Mouse (Mus musculus) urinary bladder, postnatal 25 days (tissue): ENCODE data around the gene Tcp11x2.
A peak's percentile ranks its signal among the peaks of the same experiment; 100 is the strongest.

Experiments used
- DNase-seq: peaks from one replicate; pipeline ENCODE4 v3.0.0; 2022; ENCODE audit warnings: low spot score

The Tcp11x2 gene

GRCm38 (mm10) chrX:135693633-135694032 is at the start of gene Tcp11x2:
Gene Tcp11x2 (minus strand): TSS chrX:135693790.
- no peak for DNase-seq

DNA sequence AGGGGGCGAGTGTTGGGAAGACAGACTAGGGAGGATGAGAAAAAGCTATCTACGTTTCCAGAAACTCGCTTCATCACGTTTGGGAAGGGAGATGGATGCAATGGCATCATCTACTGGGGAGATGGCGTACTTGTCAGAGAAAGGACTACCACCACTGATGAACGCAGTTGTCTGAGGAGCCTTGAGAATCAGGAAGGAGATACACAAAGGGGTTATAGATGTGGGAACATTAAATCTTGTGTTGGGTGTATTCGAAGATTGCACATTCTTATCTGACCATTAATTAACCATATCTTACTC is 49.4 kb upstream of the Tcp11x2 start:
- DNase-seq, result no peak

DNA sequence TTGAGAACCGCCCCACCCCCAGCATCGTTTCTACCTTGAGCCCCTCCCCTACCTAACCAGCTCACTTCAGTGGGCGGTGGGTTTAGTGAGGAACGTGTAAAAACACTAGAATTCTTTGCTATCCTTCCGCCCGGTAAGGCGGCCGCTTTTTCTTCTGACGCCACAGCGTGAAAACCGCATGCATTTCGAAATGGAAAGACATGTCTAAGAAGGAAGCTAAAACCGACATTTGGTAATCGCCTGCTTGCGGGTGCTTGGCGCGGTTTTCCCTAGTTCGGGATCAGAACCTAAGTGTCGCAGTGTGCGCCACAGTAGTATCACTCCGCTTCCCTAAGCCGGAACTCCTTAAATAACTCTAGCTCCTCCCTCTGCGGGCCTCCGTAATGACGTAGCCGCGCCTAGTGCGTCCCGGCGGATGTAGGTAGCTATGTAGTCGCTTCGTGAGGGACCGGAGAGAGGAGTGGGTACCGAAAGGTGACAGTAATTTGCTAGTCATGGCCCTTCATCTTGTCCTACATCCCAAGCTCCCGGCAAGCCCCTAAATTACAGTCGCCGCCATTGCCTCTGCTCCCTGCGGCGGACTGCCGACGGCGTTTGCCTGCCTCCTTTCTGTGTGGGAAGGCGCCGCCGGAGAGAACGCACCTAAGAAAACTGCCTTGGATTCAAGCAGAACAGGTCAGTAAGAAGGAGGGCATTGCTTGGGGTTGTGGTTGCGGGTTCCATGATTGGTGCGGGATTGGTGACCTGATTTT is 48.9 kb upstream of the Tcp11x2 start, which contains the start of the genes Armcx5 and Gprasp1:
Gene Armcx5 (plus strand): TSS at position 430 of the 752 bp plus-strand sequence.
Gene Gprasp1 (plus strand): TSS at position 430 of the 752 bp plus-strand sequence.
- DNase-seq, result peak; percentile 70

GRCm38 (mm10) chrX:135738730-135739520 is 45.3 kb upstream of the Tcp11x2 start:
- DNase-seq, result no peak

DNA sequence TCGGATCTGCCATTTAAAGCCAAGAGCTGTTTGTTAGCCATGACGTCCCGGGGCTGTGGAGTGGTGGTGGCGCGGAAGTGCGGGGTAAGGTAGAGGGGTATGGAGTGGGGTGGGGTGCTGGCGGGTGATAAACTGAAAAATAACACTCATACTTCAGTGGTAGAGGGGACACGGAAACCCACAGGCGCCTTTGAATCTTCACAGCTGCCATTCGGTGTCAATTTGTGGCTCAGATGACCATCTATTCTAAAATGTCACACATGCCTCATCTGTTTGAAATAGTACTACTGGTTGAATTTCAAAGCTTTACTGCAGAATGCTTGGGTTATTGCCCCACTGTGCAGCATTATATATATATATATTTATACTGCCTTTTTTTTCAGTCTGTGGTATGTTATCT is 31.6 kb upstream of the Tcp11x2 start, which contains the start of gene Tmsb15a:
Gene Tmsb15a (minus strand): TSS at position 101 of the 400 bp plus-strand sequence.
- DNase-seq, result no peak

DNA sequence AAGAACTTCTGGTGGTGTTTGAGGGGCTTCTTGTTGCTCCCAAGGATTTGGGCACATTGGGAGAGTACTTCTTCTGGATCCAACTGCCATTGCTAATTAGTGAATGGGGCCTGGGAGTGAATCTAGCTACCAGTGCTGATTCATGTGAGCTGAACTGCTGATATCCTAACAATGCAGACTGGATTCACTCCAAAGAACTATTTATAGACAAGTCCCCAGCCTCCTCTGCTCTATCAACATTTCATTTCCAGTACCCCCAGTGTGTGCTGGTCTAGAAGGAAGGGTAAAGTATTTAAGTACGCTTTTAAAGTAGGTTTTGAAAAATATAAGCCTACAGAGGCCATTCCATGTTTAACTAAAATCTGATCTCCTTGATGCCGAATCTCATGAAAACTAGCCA is 19.3 kb upstream of the Tcp11x2 start:
- no peak for DNase-seq

- no peak for DNase-seq
Observed at GRCm38 (mm10) chrX:135704349-135704748, 10.8 kb upstream of the Tcp11x2 start.

GRCm38 (mm10) chrX:135703111-135703510 is 9.5 kb upstream of the Tcp11x2 start:
- no peak for DNase-seq

DNA sequence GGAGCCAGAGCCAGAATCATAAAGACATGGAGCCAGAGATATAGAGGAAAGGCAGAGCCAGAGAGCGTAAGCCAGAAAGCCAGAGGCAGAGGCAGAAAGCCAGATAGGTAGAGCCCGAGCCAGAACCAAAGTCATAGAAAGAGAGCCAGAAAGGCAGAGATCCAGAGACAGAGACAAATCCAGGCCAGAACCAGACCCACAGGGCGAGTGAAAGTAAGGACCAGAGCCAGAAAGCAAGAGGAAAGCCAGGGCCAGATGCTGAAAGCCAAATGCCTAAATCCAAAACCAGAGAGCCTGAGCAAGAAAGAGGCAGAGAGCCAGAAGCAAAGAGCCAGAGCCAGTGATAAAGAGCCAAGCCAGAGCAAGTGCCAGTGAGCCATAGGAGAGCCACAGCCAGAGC is 5.8 kb downstream of the Tcp11x2 start:
- DNase-seq, result no peak

- DNase-seq, result no peak
Observed at GRCm38 (mm10) chrX:135681858-135682257, 11.7 kb downstream of the Tcp11x2 start.

GRCm38 (mm10) chrX:135652173-135652772 is 41.3 kb downstream of the Tcp11x2 start:
- DNase-seq, result peak; percentile 4

DNA sequence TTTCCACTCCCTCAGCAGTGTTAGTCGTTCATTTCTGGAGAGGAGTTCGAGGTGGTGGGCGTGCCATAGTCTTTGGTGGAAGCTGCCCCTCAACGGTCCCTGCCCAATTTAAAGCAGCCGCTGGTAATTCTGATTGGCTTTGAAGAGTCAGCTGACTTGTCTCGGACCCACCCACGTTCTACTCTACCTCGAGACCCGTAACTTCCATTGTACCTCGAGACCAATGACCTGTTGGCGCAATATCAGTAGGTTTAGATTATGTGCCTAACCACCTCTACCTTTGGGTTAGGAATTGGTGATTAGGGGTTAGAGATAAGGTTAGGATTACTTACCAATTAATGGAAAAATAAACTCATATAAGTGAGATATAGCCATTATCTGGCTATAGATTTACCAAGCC is 66.0 kb downstream of the Tcp11x2 start, which contains the start of gene Prame:
Gene Prame (minus strand): TSS at position 101 of the 400 bp plus-strand sequence.
- no peak for DNase-seq
